Mouse (Mus musculus): ENCODE data around the gene Satb2. TPM values are rescaled to one million over a fixed set of nuclear protein-coding genes. Genes with fewer than 3 reads are reported as not detected.

Satb2 gene
- polyA plus RNA-seq, 1 experiment from 2014 or later = 0.05 TPM

DNA sequence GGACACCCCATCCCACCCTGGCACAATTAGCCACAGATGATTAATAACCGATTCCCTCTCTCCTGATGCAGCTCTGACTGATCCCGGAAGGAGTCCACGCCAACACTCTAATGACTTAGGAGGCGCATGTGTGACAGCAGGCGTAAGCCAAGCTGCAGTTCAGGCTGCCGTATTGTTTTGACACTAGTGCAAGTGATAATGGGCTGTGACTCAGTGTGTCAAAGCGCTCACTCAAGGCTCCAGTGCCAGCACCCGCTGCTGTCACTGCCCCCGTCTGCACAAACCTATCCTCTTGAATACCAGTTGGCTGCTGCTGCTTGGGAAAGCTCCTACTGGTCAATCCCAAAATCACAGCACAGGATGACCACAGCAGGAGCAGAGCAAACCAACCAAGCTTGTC lies 49.7 kb downstream of the Satb2 start:
- no peak for DNase-seq
- Histone ChIP-seq H3K4me2 (no peak overlapping the region), H3K9me3 (replicated peaks) (no peaks in the 10 kb centered on the region), H3K9ac (no peak overlapping the region), H3K4me3 (replicated peaks) (no peak overlapping the region), H3K36me3 (no peaks in the 10 kb centered on the region), H3K4me1 (replicated peaks) (no peaks in the 10 kb centered on the region), H3K27ac (no peak overlapping the region), H3K27me3 (no peaks in the 10 kb centered on the region)
- WGBS (ENCODE audit: insufficient replicate concordance) = 61% methylated on average over 9 of the region's 9 CpGs
- ATAC-seq (ENCODE audit: low read depth) = no peak

DNA sequence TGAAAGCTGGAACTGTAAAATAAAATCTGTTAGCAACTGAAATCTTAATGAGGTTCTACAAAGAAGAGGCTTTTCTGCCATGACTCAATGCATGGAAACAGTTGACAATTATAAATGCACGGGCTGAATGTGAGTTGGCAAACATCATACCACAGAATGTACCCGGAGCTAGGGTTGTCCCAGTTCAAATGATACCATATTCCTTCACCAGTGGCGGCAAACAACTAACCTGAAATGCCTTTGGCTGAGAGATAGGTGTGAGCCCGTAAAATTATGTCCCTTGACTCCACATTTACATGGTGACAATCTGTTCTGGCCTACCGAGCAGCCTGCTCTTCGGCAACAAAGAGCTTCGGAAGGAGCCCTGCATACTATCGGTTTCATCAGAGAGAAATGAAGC lies 58.0 kb downstream of the Satb2 start:
- no peak overlapping the region for H3K4me2 ChIP-seq
- H3K27me3 ChIP-seq = no peaks in the 10 kb centered on the region
- ATAC-seq (ENCODE audit: low read depth) (no peak), DNase-seq (no peak)
- H3K9me3 ChIP-seq (replicated peaks) = no peaks in the 10 kb centered on the region
- H3K36me3 ChIP-seq = no peaks in the 10 kb centered on the region
- no peaks in the 10 kb centered on the region for H3K4me1 ChIP-seq (replicated peaks)
- H3K4me3 ChIP-seq (replicated peaks) = no peak overlapping the region
- WGBS (ENCODE audit: insufficient replicate concordance) = 71% methylated on average over 8 of the region's 8 CpGs
- H3K27ac ChIP-seq = no peak overlapping the region
- H3K9ac ChIP-seq = no peak overlapping the region

DNA sequence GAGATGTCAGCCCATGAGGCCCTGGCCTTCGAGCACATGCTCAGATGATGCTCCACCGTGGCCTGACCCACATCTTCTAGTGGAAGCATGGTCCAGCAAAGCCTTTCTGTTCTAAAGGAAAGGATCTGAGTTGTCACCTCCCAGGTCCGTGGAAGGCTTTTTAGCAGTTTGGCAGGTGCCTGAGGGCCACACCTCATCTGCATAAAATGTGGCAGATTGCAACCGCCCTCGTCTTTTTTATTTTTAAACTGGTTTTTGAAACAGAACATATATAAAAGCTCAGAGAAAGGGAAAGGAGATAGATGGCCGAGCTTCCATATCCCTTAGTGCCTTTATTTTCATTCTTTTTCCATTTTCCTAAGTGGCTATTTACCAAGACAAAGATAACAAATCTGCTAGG lies 64.2 kb downstream of the Satb2 start:
- H3K9ac ChIP-seq = no peak overlapping the region
- DNase-seq (no peak), ATAC-seq (ENCODE audit: low read depth) (no peak)
- no peaks in the 10 kb centered on the region for H3K36me3 ChIP-seq
- H3K4me2 ChIP-seq = no peak overlapping the region
- H3K9me3 ChIP-seq (replicated peaks) = no peaks in the 10 kb centered on the region
- H3K4me1 ChIP-seq (replicated peaks) = no peaks in the 10 kb centered on the region
- WGBS (ENCODE audit: insufficient replicate concordance) = 63% methylated on average over 6 of the region's 6 CpGs
- no peak overlapping the region for H3K4me3 ChIP-seq (replicated peaks)
- H3K27me3 ChIP-seq = no peaks in the 10 kb centered on the region
- H3K27ac ChIP-seq = no peak overlapping the region

DNA sequence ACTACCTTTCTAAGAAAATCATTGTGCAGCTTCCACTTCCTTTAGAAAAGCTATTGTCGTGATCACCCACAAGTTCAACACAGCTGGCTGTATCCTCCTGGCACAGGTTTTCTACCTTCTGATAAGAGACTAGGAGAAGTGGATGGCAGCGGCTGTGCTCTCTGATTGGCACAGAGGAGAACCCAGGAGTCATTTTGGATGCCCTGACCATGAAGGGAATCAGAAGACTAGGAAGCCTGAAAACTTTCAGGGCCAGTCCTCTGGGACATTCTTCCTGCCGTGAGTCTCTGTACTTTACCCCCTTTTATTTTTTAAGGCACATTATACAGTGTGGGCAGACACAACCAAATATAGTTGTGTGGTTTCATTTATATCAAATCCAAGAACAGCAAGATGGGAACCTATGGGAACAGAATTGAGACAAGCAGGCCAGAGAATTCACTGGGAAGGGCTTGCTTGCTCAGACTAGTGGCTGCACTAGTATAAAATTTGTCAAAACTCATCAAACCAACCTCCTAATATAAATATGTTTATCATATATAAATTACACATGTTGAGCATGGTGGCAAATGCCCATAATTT lies 77.7 kb downstream of the Satb2 start:
- no peaks in the 10 kb centered on the region for H3K36me3 ChIP-seq
- no peak overlapping the region for H3K27ac ChIP-seq
- no peaks in the 10 kb centered on the region for H3K9me3 ChIP-seq (replicated peaks)
- DNase-seq = no peak
- H3K4me3 ChIP-seq (replicated peaks) = no peak overlapping the region
- 56% methylated on average over 3 of the region's 3 CpGs for WGBS (ENCODE audit: insufficient replicate concordance)
- H3K9ac ChIP-seq = no peak overlapping the region
- no peaks in the 10 kb centered on the region for H3K4me1 ChIP-seq (replicated peaks)
- H3K27me3 ChIP-seq = no peaks in the 10 kb centered on the region
- H3K4me2 ChIP-seq = no peak overlapping the region
- no peak for ATAC-seq (ENCODE audit: low read depth)

DNA sequence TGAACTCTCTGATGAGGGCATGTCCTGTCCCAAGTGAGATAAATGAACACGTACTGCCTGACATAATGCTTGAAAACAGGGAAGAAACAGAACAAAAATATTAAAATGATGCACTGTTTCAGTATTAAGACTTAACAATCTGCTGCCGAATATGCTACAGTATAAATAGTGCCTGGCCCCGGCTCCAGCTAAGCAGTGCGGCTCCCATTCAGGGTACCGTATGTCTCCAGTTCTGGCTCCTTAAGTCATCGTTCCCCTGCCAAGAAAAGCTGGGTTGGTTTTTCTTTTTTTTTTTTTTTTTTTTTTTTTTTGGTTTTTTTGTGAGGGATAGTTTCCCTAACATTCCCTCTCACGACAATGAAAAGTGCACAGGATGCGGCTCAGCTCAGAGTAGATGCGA lies 78.3 kb downstream of the Satb2 start:
- no peak for DNase-seq
- Histone ChIP-seq H3K4me2 (no peak overlapping the region), H3K4me1 (replicated peaks) (no peaks in the 10 kb centered on the region), H3K27ac (no peak overlapping the region), H3K4me3 (replicated peaks) (no peak overlapping the region), H3K9ac (no peak overlapping the region), H3K27me3 (no peaks in the 10 kb centered on the region), H3K9me3 (replicated peaks) (no peaks in the 10 kb centered on the region), H3K36me3 (no peaks in the 10 kb centered on the region)
- 70% methylated on average over 9 of the region's 9 CpGs for WGBS (ENCODE audit: insufficient replicate concordance)
- no peak for ATAC-seq (ENCODE audit: low read depth)

DNA sequence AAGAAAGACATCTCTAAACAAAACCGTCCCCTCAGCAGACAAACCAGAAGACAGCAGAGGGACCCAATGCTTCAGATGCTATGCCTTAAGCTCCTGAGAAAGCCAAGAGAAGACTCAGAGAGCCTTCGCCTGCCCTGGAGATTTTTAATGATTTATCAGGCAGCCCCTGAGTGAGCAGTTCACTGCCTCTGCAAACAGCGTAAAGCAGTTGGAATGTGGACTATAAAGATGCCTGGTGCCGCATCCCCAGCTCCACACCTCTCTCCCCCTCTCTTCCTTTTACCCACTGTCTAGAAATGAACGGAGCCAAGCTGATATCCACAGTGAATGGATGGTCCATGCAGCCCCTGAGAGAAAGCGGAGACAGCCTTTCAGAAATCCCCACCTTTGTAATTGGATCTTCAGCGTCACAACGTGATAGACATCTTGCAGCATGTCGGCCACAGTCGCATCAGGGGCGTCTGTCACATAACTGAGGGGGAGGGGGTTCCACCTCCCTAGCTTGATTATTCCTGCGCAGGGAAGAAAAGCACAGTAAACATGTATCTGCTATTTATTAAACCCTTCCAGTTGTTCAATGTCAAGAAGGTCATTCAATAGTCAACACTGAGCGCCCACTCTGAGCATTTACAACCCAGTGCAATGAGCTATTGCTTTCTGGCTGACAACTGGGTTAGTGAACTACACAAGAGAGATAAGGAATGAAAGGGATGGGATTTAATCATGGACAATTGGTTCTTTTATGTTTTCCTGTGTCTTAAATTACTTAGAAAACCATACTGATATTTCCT lies 79.6 kb downstream of the Satb2 start:
- Histone ChIP-seq H3K4me2 (no peak overlapping the region), H3K9me3 (replicated peaks) (no peaks in the 10 kb centered on the region), H3K4me1 (replicated peaks) (no peaks in the 10 kb centered on the region), H3K4me3 (replicated peaks) (no peak overlapping the region), H3K9ac (no peak overlapping the region), H3K27me3 (no peaks in the 10 kb centered on the region), H3K27ac (no peak overlapping the region), H3K36me3 (no peaks in the 10 kb centered on the region)
- 58% methylated on average over 13 of the region's 13 CpGs for WGBS (ENCODE audit: insufficient replicate concordance)
- DNase-seq = no peak
- ATAC-seq (ENCODE audit: low read depth) = no peak

DNA sequence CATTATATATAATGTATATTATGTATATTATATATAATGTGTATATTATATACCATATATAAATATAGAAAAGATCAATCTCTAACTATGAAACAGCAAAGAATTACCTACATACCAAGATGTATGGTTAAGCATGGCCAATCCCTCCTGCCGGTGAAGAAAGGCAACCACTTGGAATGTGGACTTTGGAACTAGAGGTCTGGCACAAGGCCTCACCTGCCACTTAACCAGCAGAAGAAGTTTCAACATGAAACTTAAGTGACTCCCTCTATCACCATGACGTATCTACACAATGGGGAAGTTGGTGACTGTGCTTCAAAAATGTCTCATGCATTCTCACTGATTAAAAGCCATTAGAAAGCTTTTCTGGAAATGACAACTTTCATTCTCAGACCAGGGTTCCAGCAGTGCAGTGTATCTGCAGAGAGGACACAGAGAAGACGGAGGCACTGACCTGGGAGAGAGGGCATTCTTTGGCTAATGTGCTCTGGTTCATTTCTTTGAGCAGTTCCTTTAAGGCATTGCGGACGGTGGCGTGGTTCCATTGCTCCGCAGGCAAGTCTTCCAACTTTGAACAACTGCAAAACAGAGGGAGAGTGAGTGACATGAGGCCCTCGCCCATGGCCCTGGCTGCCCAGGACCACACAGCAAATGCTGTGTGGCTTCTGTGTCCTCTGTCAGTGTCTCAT lies 80.8 kb downstream of the Satb2 start:
- H3K27me3 ChIP-seq = no peaks in the 10 kb centered on the region
- H3K4me1 ChIP-seq (replicated peaks) = no peaks in the 10 kb centered on the region
- H3K9me3 ChIP-seq (replicated peaks) = no peaks in the 10 kb centered on the region
- no peak overlapping the region for H3K4me2 ChIP-seq
- no peak for DNase-seq
- H3K27ac ChIP-seq = no peak overlapping the region
- WGBS (ENCODE audit: insufficient replicate concordance) = 65% methylated on average over 8 of the region's 8 CpGs
- H3K36me3 ChIP-seq = no peaks in the 10 kb centered on the region
- no peak overlapping the region for H3K9ac ChIP-seq
- no peak overlapping the region for H3K4me3 ChIP-seq (replicated peaks)
- no peak for ATAC-seq (ENCODE audit: low read depth)

DNA sequence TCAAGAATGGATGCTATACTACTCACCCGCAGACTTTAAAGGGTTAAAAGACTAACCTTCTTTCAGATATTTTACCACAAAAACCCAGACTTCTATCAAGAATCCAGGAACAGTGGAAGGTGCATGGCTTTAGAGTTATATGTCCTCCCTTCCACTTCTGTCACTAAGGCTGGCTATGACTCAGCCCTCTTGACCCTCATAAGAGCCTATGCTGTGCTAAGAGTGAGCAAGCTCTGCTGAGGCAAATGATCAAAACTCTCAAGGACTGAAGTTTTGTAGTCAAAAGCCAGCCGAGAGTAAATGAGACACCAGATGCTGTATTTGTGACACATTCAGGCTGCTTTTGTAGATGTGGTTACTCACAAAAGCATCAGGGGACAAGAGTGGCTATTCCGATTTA lies 81.8 kb downstream of the Satb2 start:
- Histone ChIP-seq H3K36me3 (no peaks in the 10 kb centered on the region), H3K4me2 (no peak overlapping the region), H3K27me3 (no peaks in the 10 kb centered on the region), H3K27ac (no peak overlapping the region), H3K4me3 (replicated peaks) (no peak overlapping the region), H3K9me3 (replicated peaks) (no peaks in the 10 kb centered on the region), H3K4me1 (replicated peaks) (no peaks in the 10 kb centered on the region), H3K9ac (no peak overlapping the region)
- WGBS (ENCODE audit: insufficient replicate concordance) = 71% methylated on average over 3 of the region's 3 CpGs
- DNase-seq (no peak), ATAC-seq (ENCODE audit: low read depth) (no peak)

DNA sequence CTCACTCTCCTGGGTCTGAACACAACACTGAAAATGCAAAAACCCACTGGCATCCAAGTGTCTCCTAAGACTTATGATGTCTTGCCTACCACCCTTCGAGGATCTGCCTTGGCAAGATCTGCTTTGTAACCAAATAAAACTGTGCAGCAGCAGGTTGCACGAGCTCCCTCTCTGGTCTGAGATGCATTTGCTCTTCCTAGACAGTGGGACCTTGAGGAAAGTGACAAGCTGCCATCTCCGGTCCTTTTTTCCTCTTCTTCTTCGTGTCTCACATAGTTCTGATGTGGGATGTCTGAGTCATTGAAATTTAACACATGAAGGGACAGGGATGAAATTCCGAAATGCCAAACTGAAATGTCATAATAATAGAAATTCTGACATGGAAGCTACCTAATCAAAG lies 85.7 kb downstream of the Satb2 start:
- 57% methylated on average over 5 of the region's 5 CpGs for WGBS (ENCODE audit: insufficient replicate concordance)
- ATAC-seq (ENCODE audit: low read depth) = no peak
- Histone ChIP-seq H3K4me1 (replicated peaks) (no peaks in the 10 kb centered on the region), H3K4me2 (no peak overlapping the region), H3K4me3 (replicated peaks) (no peak overlapping the region), H3K9me3 (replicated peaks) (no peaks in the 10 kb centered on the region), H3K27ac (no peak overlapping the region), H3K27me3 (no peaks in the 10 kb centered on the region), H3K9ac (no peak overlapping the region), H3K36me3 (no peaks in the 10 kb centered on the region)
- DNase-seq = no peak

DNA sequence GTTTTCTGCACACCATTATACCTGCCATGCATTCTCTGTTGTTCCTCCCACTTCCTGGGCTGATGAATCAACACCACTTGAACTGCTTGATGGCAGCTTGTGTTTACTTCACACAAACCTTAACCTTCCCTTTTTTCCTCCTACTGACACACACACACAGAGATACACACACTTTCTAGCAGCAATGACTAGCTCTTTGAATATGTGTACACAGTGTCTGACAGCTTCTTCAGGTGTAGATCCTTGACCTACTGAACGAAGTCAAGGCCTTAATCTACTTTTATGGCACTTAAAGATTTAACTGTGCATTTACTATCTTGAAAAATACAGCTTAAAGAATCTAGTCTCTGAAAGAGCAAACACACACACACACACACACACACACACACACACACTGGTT lies 89.5 kb downstream of the Satb2 start:
- Histone ChIP-seq H3K9ac (no peak overlapping the region), H3K4me2 (no peak overlapping the region), H3K27ac (no peak overlapping the region), H3K4me3 (replicated peaks) (no peak overlapping the region), H3K27me3 (no peaks in the 10 kb centered on the region), H3K36me3 (no peaks in the 10 kb centered on the region), H3K4me1 (replicated peaks) (no peaks in the 10 kb centered on the region), H3K9me3 (replicated peaks) (no peaks in the 10 kb centered on the region)
- ATAC-seq (ENCODE audit: low read depth) = no peak
- 50% methylated on average over 1 of the region's 1 CpGs for WGBS (ENCODE audit: insufficient replicate concordance)
- DNase-seq = no peak

DNA sequence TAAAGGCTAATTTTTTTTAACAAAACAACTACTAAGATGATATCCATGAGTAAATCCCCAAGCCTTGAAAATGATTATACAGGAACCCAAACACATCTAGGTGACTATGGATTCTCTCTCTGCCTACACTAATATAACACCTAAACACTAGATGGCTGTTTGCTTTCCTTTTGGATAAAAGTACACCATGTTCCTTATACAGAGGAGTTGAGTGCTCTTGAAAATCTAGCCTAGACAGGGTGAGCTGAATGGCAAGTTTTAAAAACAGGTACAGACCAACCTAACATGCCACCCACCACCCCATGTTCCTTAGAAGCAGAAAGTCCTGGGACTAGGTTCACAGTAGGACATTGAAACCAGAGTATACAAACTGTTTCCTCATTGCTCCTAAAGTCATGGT lies 90.9 kb downstream of the Satb2 start:
- Histone ChIP-seq H3K4me3 (replicated peaks) (no peak overlapping the region), H3K9ac (no peak overlapping the region)

DNA sequence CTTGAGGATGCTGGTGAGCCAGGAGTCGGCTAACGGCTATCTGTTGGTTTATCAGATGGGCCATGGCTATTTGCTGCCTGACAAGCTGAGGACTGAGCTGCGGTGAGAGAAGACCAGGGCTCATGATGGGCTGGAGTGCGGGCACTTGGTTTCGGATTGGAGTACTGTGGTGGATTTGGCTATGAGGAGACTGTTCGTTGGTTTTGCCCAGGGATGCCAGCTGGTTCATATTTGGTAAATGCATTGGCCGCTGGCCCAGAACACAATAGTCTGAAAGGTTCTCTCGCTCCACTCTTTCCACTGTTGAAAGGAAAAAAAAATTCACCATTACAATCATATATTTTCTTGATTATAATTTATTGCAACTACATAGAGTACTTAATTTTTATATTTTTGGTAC lies 107.0 kb downstream of the Satb2 start:
- H3K27me3 ChIP-seq = no peaks in the 10 kb centered on the region
- no peak overlapping the region for H3K9ac ChIP-seq
- DNase-seq (no peak), ATAC-seq (ENCODE audit: low read depth) (no peak)
- no peaks in the 10 kb centered on the region for H3K4me1 ChIP-seq (replicated peaks)
- no peak overlapping the region for H3K27ac ChIP-seq
- no peaks in the 10 kb centered on the region for H3K9me3 ChIP-seq (replicated peaks)
- WGBS (ENCODE audit: insufficient replicate concordance) = 76% methylated on average over 8 of the region's 8 CpGs
- no peaks in the 10 kb centered on the region for H3K36me3 ChIP-seq
- no peak overlapping the region for H3K4me2 ChIP-seq
- no peak overlapping the region for H3K4me3 ChIP-seq (replicated peaks)

More for the DNA sequence above, 90.9 kb downstream of the Satb2 start:
- Histone ChIP-seq H3K9me3 (replicated peaks) (no peaks in the 10 kb centered on the region), H3K4me2 (no peak overlapping the region), H3K4me1 (replicated peaks) (no peaks in the 10 kb centered on the region), H3K27ac (no peak overlapping the region), H3K27me3 (no peaks in the 10 kb centered on the region), H3K36me3 (no peaks in the 10 kb centered on the region)
- no peak for ATAC-seq (ENCODE audit: low read depth)
- DNase-seq = no peak

Measured in liver, embryonic 13.5 days (tissue).